Mouse (Mus musculus) midbrain, embryonic 11.5 days (tissue): ENCODE data around the gene Rasa3. TPM values are rescaled to one million over a fixed set of nuclear protein-coding genes. Genes with fewer than 3 reads are reported as not detected.

ENCODE experiments used
- ATAC-seq: fragments of 200-750 bp; cut with Nextera tagmentation; 2 replicates; pipeline ENCODE4 v1.8.0; 2017; ENCODE audit warnings: moderate TSS enrichment, moderate library complexity; ENCODE audit not compliant: low FRiP score
- DNase-seq: peaks from one replicate; pipeline ENCODE4 v3.0.0; 2015; ENCODE audit warnings: low spot score; ENCODE audit errors: missing footprints
- H3K27ac ChIP-seq: fragments of 300-500 bp; sonication (generic); 2 replicates; pipeline ENCODE4 v1.5.1; 2014; ENCODE audit warnings: low read depth, low read length
- H3K27me3 ChIP-seq: fragments of 300-500 bp; sonication (generic); 2 replicates; pipeline ENCODE4 v1.6.1; 2014; ENCODE audit warnings: mild to moderate bottlenecking, low read length, moderate library complexity, mixed read lengths; ENCODE audit not compliant: control insufficient read depth, insufficient read depth
- H3K36me3 ChIP-seq: fragments of 300-500 bp; sonication (generic); 2 replicates; pipeline ENCODE4 v1.6.1; 2014; ENCODE audit warnings: mild to moderate bottlenecking, low read length, moderate library complexity, mixed read lengths; ENCODE audit not compliant: control insufficient read depth, insufficient read depth
- H3K4me1 ChIP-seq: fragments of 300-500 bp; sonication (generic); 2 replicates; pipeline ENCODE4 v1.6.1; 2014; ENCODE audit warnings: low read length; ENCODE audit not compliant: control insufficient read depth, insufficient read depth
- H3K4me2 ChIP-seq: fragments of 300-500 bp; sonication (generic); 2 replicates; pipeline ENCODE4 v1.6.1; 2014; ENCODE audit warnings: mild to moderate bottlenecking, moderate library complexity
- H3K4me3 ChIP-seq: fragments of 300-500 bp; sonication (generic); 2 replicates; pipeline ENCODE4 v1.5.1; 2014; ENCODE audit warnings: low read depth, low read length
- H3K9ac ChIP-seq: fragments of 300-500 bp; sonication (generic); 2 replicates; pipeline ENCODE4 v1.6.1; 2014; ENCODE audit warnings: low read length
- H3K9me3 ChIP-seq: fragments of 300-500 bp; sonication (generic); 2 replicates; pipeline ENCODE4 v1.6.1; 2016; ENCODE audit warnings: low read length; ENCODE audit not compliant: control insufficient read depth
- WGBS: fragments of 180-500 bp; shearing (Covaris S2); extraction: QIAGEN DNeasy Blood & Tissue Kit; methylation state at CpG from one replicate; pipeline ENCODE4 v1.1.7; 2014; 5-methylcytosine and 5-hydroxymethylcytosine counted together
- polyA plus RNA-seq: library from polyadenylated mRNA; unstranded; fragments of >200 nt; fragmentation: Nextera tagmentation; extraction: Ambion mirVana; gene quantifications from 2 replicates; pipeline ENCODE4 v1.2.1, GENCODE M21; 2014

Rasa3 gene
- polyA plus RNA-seq, 1 experiment from 2014 or later, result 19.8 TPM

DNA sequence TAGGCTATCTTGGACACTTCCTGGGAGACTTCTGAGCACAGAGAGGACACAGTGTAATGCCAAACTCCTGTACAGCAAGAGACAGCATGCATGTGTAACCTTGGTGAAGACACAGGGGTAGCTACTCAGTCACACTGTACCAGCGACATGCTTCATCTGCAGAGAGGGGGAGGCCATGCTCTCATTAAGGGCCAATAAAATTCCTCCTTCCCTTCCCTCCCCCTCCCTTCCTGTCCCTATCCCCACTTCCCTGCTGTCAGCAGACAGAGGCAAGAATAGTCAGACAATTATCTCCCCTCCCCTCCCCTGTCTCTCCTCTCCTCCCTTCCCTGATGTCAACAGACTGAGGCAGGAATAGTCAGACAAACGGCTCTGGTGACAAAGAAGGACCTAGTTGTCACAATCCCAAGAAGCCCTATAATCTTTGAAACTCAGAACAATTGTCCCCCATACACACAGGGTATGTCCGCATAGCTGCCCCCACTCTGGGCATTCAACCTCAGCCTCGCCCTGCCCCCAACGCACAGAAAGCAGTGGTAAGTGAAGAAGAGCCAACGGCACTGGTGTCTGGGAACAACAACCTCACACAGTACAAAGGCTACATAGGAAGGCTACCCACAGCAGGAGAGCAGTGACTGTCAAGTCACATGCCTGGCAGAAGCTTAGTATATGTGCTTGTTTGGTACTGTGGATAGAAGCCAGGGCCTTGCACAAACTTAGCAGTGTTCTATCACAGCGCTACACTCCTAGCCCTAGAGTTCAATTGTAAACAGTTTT is 28.8 kb downstream of the Rasa3 start:
- Histone ChIP-seq H3K9ac (peak overlapping the region; percentile 21), H3K27me3 (no peaks in the 10 kb centered on the region), H3K27ac (peak overlapping the region; percentile 7), H3K4me2 (peak overlapping the region; percentile 11; the same call in 1 of the 2 replicates), H3K36me3 (no peaks in the 10 kb centered on the region), H3K4me3 (no peak overlapping the region), H3K4me1 (peaks cover 26% of the 10 kb centered on the region), H3K9me3 (no peaks in the 10 kb centered on the region)
- DNase-seq (peak; percentile 91), ATAC-seq (peak; percentile 75)
- WGBS, result 18% methylated on average over 7 of the region's 7 CpGs

DNA sequence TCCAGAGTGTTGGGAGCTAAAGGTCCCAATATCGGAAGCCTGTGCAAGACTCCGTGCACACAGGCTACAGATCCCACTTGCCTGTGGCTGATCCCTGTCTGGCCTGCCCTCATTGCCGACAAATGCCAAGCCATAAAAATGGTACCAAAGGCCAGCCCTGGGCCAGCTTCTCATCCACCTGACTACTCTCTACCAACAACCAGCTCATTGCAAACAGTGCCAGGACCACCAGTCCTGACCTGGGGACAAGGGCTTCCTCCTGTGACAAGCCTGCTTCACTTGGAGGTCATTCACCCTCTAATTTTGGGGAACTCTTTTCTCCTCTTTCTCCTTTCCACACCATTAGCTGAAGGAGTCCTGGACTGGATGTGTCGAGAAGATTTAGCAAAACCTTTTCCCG is 29.8 kb downstream of the Rasa3 start:
- H3K9me3 ChIP-seq, result no peaks in the 10 kb centered on the region
- no peak for ATAC-seq
- no peak overlapping the region for H3K4me3 ChIP-seq
- H3K36me3 ChIP-seq, result no peaks in the 10 kb centered on the region
- no peak overlapping the region for H3K9ac ChIP-seq
- peaks cover 26% of the 10 kb centered on the region for H3K4me1 ChIP-seq
- H3K4me2 ChIP-seq, result no peak overlapping the region
- no peak overlapping the region for H3K27ac ChIP-seq
- no peaks in the 10 kb centered on the region for H3K27me3 ChIP-seq
- WGBS, result 91% methylated on average over 5 of the region's 5 CpGs
- DNase-seq, result no peak

DNA sequence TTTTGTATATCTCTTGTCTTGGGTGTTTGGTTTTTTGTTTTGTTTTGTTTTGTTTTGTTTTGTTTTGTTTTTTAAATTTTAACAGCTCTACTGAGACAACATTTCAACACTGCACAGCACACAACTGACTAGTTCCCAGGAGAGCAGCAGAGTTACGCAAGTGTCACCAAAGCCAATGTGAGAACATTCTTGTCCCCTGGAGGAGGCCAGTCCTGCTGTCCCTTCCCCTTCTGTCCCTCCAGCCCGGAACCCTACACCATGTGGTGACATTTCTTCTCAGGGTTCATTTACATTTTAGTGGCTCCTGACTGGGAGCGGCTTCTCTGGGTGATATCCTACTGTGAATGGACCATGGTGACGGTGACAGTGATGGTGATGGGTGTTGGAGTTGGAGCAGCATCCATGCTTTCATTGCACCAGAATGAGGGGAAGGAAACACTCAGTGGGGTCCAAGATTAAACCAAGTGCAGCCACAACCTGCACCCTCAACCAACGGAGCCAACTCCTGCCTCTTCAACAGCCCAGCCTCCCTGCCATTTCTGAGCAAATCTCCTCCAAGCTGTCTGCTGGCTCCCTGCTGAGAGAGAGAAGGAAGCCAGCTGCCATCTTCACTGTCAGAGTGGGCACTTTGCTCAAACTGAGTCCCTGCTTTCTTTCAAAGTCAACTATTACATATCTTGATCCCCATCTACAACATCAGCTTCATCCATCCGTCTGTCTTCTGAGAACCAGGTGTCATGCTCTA is 32.3 kb downstream of the Rasa3 start:
- ATAC-seq, result no peak
- Histone ChIP-seq H3K9ac (no peak overlapping the region), H3K27me3 (no peaks in the 10 kb centered on the region), H3K4me2 (no peak overlapping the region), H3K36me3 (no peaks in the 10 kb centered on the region), H3K4me1 (peaks cover 26% of the 10 kb centered on the region), H3K9me3 (no peaks in the 10 kb centered on the region), H3K4me3 (no peak overlapping the region), H3K27ac (no peak overlapping the region)
- 54% methylated on average over 6 of the region's 6 CpGs for WGBS
- DNase-seq, result no peak

DNA sequence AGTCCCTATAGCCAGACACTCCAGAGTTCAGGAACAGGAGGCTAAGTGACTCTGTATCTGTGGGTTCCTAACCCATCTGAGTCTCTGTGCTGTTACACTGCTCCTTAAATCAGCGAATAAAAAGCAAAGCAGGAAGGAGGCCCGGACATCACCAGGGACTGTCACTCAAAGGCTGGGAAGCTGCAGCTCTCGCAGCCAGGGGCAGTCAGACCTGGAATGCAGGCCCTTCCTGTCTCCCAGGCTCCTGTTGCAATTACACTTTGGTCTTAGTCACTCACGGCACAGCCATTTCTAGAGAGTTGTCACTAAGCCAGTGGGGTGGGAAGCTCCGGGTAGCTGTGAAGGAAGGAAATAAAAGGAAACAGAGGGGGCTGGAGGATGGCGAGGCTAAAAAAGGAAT is 33.2 kb downstream of the Rasa3 start:
- Histone ChIP-seq H3K9ac (no peak overlapping the region), H3K9me3 (no peaks in the 10 kb centered on the region), H3K27me3 (no peaks in the 10 kb centered on the region), H3K4me3 (no peak overlapping the region), H3K27ac (no peak overlapping the region), H3K4me2 (no peak overlapping the region), H3K36me3 (no peaks in the 10 kb centered on the region), H3K4me1 (peaks cover 21% of the 10 kb centered on the region)
- DNase-seq (no peak), ATAC-seq (no peak)
- 16% methylated on average over 6 of the region's 6 CpGs for WGBS

DNA sequence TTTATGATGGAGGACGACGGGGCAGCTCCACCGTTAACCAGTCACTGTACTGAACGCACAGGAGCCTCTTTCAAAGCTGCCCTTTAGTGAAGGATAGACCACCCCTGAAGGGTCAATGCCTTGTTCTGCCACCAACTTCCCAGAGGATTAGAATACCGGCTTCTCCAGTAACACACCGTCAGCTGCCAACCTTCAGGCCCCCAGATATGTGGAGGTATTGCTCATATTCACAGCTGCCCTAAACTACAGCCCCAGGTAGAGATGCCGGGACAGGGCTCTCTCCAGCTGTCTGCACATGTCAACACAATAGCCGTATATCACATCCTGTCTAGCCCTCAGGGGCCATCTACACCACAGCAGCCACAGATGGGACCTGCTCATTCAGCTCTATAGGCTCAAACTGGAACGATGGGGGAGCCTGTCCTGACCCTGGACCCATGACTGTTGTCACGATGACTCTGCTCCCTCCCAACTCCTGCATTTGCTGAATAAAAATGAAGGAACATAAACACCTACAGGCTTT is 34.7 kb downstream of the Rasa3 start:
- no peaks in the 10 kb centered on the region for H3K36me3 ChIP-seq
- 86% methylated on average over 10 of the region's 10 CpGs for WGBS
- peaks cover 9% of the 10 kb centered on the region for H3K4me1 ChIP-seq
- no peak overlapping the region for H3K27ac ChIP-seq
- DNase-seq (no peak), ATAC-seq (no peak)
- no peaks in the 10 kb centered on the region for H3K9me3 ChIP-seq
- no peak overlapping the region for H3K4me3 ChIP-seq
- no peak overlapping the region for H3K4me2 ChIP-seq
- no peak overlapping the region for H3K9ac ChIP-seq
- no peaks in the 10 kb centered on the region for H3K27me3 ChIP-seq

DNA sequence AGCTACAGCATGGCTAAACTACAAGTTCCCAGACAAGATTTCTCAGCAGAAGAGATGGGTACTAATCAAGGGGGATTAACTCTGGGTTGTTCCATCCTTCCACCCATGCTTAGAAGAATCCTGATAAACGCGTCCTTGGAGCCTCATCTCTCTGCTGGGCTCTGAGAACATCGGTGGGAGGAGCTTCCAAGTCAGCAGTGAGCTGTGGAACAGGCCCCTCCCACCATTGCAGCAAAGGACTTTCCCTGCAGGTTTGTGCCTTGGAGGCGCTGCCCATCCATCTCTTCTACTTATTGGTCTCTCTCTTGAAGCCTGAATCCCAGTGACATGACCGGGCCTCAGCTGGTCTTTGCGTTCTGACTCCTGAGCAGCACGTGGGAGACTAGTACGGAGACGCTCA is 36.2 kb downstream of the Rasa3 start:
- peaks cover 9% of the 10 kb centered on the region for H3K4me1 ChIP-seq
- H3K9ac ChIP-seq, result no peak overlapping the region
- WGBS, result 65% methylated on average over 9 of the region's 9 CpGs
- no peak overlapping the region for H3K27ac ChIP-seq
- H3K27me3 ChIP-seq, result no peaks in the 10 kb centered on the region
- no peaks in the 10 kb centered on the region for H3K9me3 ChIP-seq
- H3K4me2 ChIP-seq, result no peak overlapping the region
- no peak for ATAC-seq
- H3K36me3 ChIP-seq, result no peaks in the 10 kb centered on the region
- DNase-seq, result no peak
- H3K4me3 ChIP-seq, result no peak overlapping the region

DNA sequence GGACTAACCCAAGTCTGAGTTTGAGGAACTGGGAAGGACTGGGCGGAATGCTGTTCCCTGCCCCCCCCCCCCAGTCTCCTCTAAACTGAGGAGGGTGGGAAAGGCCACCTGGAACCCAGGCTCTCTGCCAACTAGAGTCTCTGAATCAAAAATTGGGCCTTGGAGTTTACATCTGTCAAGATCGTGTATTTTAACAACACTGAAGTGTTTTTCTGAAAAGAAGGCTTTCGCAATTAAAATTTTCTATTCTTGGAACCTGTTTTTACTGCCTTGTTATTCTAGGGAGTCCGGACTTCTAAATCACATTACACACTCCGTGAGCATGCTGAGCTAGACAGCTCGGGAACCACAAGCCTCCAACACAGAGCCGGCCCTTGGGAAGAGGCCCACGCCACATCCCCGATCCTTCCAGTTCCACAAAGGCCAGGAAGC is 36.9 kb downstream of the Rasa3 start:
- ATAC-seq (no peak), DNase-seq (no peak)
- Histone ChIP-seq H3K36me3 (no peaks in the 10 kb centered on the region), H3K4me3 (no peak overlapping the region), H3K4me2 (no peak overlapping the region), H3K9me3 (no peaks in the 10 kb centered on the region), H3K4me1 (peaks cover 9% of the 10 kb centered on the region), H3K9ac (no peak overlapping the region), H3K27me3 (no peaks in the 10 kb centered on the region), H3K27ac (no peak overlapping the region)
- WGBS, result 72% methylated on average over 9 of the region's 9 CpGs

DNA sequence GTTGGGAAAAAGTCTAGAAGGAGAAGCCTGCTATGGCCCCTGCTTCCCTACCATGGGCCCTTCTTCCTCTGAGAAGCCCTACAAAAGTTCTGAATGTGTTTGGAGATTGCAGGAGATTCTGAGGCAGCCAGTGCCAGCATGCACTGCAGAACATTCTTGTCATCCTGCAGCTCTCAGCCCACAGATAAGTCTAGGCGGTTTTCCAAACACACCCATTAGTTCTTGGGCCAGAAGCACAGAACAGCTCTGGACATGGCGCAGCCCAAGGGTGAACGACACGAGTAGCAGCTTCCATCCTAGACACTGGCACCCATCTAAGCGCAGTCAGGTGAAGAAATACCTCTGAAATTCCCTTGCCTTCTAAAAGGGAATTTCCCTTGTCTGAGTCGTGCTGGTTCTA is 44.3 kb downstream of the Rasa3 start:
- 95% methylated on average over 6 of the region's 6 CpGs for WGBS
- H3K4me1 ChIP-seq, result no peaks in the 10 kb centered on the region
- no peak for ATAC-seq

DNA sequence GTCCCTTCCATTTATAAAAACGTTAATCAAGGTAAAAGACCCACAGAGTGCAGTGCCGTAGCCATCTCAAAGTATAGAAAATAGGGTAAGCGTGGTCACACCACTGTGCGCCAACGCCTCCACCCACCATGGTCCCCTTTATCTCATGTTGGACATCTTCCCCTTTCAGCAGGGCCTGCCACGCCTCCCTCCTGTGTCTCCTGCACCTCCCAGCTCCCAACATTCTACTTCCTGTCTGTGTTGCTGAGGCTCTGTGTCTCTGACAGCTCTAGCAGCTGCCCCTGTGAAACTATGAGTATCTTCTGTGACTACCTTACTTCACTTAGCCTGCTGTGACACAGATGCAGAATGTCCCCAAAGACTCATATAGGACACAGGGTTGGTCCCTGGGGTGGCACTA is 45.1 kb downstream of the Rasa3 start:
- Histone ChIP-seq H3K4me3 (no peak overlapping the region), H3K4me2 (no peak overlapping the region), H3K27me3 (no peaks in the 10 kb centered on the region), H3K4me1 (no peaks in the 10 kb centered on the region), H3K9me3 (no peaks in the 10 kb centered on the region), H3K36me3 (no peaks in the 10 kb centered on the region), H3K9ac (no peak overlapping the region), H3K27ac (no peak overlapping the region)
- DNase-seq (no peak), ATAC-seq (no peak)
- 86% methylated on average over 6 of the region's 6 CpGs for WGBS

More for the DNA sequence above, 44.3 kb downstream of the Rasa3 start:
- Histone ChIP-seq H3K9me3 (no peaks in the 10 kb centered on the region), H3K27ac (no peak overlapping the region), H3K9ac (no peak overlapping the region), H3K27me3 (no peaks in the 10 kb centered on the region), H3K4me2 (no peak overlapping the region), H3K36me3 (no peaks in the 10 kb centered on the region), H3K4me3 (no peak overlapping the region)
- no peak for DNase-seq
